Mouse (Mus musculus) kidney, embryonic 15.5 days (tissue): Measurements from ENCODE around the gene Ppp6r3. TPM values are rescaled to one million over a fixed set of nuclear protein-coding genes. Genes with fewer than 3 reads are reported as not detected.
"Not testable (repeated sequence)": the region's sequence is repeated elsewhere in the genome, so short reads cannot be mapped to it uniquely, and the experiment has no call there.

Source experiments
- ATAC-seq: fragments of 200-750 bp; cut with Nextera tagmentation; replicated peaks from 2 replicates; pipeline ENCODE4 v1.8.0; 2017; ENCODE audit warnings: moderate TSS enrichment; ENCODE audit not compliant: low FRiP score
- H3K27ac ChIP-seq: fragments of 300-500 bp; sonication (generic); 2 replicates; pipeline ENCODE4 v1.5.1; 2015; ENCODE audit warnings: mild to moderate bottlenecking, inconsistent platforms
- H3K27me3 ChIP-seq: fragments of 300-500 bp; sonication (generic); 2 replicates; pipeline ENCODE4 v1.6.1; 2015; ENCODE audit warnings: inconsistent platforms
- H3K36me3 ChIP-seq: fragments of 300-500 bp; sonication (generic); 2 replicates; pipeline ENCODE4 v1.6.1; 2015; ENCODE audit warnings: inconsistent platforms
- H3K4me1 ChIP-seq: fragments of 300-500 bp; sonication (generic); 2 replicates; pipeline ENCODE4 v1.6.1; 2015; ENCODE audit warnings: inconsistent platforms
- H3K4me2 ChIP-seq: fragments of 300-500 bp; sonication (generic); 2 replicates; pipeline ENCODE4 v1.6.1; 2015; ENCODE audit warnings: moderate library complexity, mild to moderate bottlenecking, inconsistent platforms
- H3K4me3 ChIP-seq: fragments of 300-500 bp; sonication (generic); replicated peaks from 2 replicates; pipeline ENCODE4 v1.5.1; 2015; ENCODE audit warnings: mild to moderate bottlenecking, inconsistent platforms
- H3K9ac ChIP-seq: fragments of 300-500 bp; sonication (generic); 2 replicates; pipeline ENCODE4 v1.6.1; 2015; ENCODE audit warnings: mild to moderate bottlenecking, inconsistent platforms
- H3K9me3 ChIP-seq: fragments of 300-500 bp; sonication (generic); replicated peaks from 2 replicates; pipeline ENCODE4 v1.6.1; 2016; ENCODE audit warnings: inconsistent platforms
- WGBS: fragments of 180-500 bp; shearing (Covaris S2); methylation state at CpG from one replicate; pipeline ENCODE4 v1.1.7; 2015; ENCODE audit warnings: mixed read lengths; 5-methylcytosine and 5-hydroxymethylcytosine counted together
- polyA plus RNA-seq: library from polyadenylated mRNA; unstranded; fragments of >200 nt; fragmentation: Nextera tagmentation; extraction: Ambion mirVana; gene quantifications from 2 replicates; pipeline ENCODE4 v1.2.1, GENCODE M21; 2015

Ppp6r3 gene
- polyA plus RNA-seq, 1 experiment from 2014 or later: 66.9 TPM

GRCm38 (mm10) chr19:3593379-3594055, 18.0 kb upstream of the Ppp6r3 start:
- peaks cover 100% of the 10 kb centered on the region for H3K36me3 ChIP-seq

GRCm38 (mm10) chr19:3589968-3590367, 14.4 kb upstream of the Ppp6r3 start:
- Histone ChIP-seq H3K4me2 (no peak overlapping the region), H3K4me3 (no peak overlapping the region), H3K9ac (no peak overlapping the region), H3K36me3 (peaks cover 93% of the 10 kb centered on the region), H3K27ac (no peak overlapping the region), H3K4me1 (no peaks in the 10 kb centered on the region), H3K9me3 (no peaks in the 10 kb centered on the region), H3K27me3 (no peaks in the 10 kb centered on the region)
- 90% methylated on average over 4 of the region's 4 CpGs for WGBS
- no peak for ATAC-seq

More at GRCm38 (mm10) chr19:3593379-3594055, 18.0 kb upstream of the Ppp6r3 start:
- WGBS: 83% methylated on average over 7 of the region's 7 CpGs
- H3K4me1 ChIP-seq: no peaks in the 10 kb centered on the region
- no peaks in the 10 kb centered on the region for H3K9me3 ChIP-seq
- no peaks in the 10 kb centered on the region for H3K27me3 ChIP-seq
- H3K9ac ChIP-seq: no peak overlapping the region
- H3K27ac ChIP-seq: no peak overlapping the region
- no peak overlapping the region for H3K4me2 ChIP-seq
- no peak overlapping the region for H3K4me3 ChIP-seq
- no peak for ATAC-seq

GRCm38 (mm10) chr19:3589547-3589946, 14.0 kb upstream of the Ppp6r3 start:
- ATAC-seq: no peak
- no peaks in the 10 kb centered on the region for H3K9me3 ChIP-seq
- no peaks in the 10 kb centered on the region for H3K4me1 ChIP-seq
- H3K4me3 ChIP-seq: no peak overlapping the region
- H3K36me3 ChIP-seq: peaks cover 93% of the 10 kb centered on the region
- no peak overlapping the region for H3K4me2 ChIP-seq
- 84% methylated on average over 5 of the region's 5 CpGs for WGBS
- H3K9ac ChIP-seq: no peak overlapping the region
- H3K27me3 ChIP-seq: no peaks in the 10 kb centered on the region
- no peak overlapping the region for H3K27ac ChIP-seq

- WGBS: 95% methylated on average over 5 of the region's 5 CpGs
- H3K4me3 ChIP-seq, H3K27ac ChIP-seq, H3K27me3 ChIP-seq, H3K9ac ChIP-seq, H3K4me1 ChIP-seq, ATAC-seq, H3K9me3 ChIP-seq, H3K4me2 ChIP-seq: not testable (repeated sequence)
- H3K36me3 ChIP-seq: peaks cover 93% of the 10 kb centered on the region
Observed at GRCm38 (mm10) chr19:3587729-3588128, 12.2 kb upstream of the Ppp6r3 start.

- ATAC-seq: no peak
Observed at GRCm38 (mm10) chr19:3586540-3586939, 11.0 kb upstream of the Ppp6r3 start.

GRCm38 (mm10) chr19:3586026-3586425, 10.5 kb upstream of the Ppp6r3 start:
- Histone ChIP-seq H3K9ac (no peak overlapping the region), H3K27ac (no peak overlapping the region), H3K4me2 (no peak overlapping the region), H3K4me3 (no peak overlapping the region), H3K9me3 (no peaks in the 10 kb centered on the region), H3K4me1 (no peaks in the 10 kb centered on the region), H3K27me3 (no peaks in the 10 kb centered on the region), H3K36me3 (peaks cover 77% of the 10 kb centered on the region)
- 96% methylated on average over 9 of the region's 9 CpGs for WGBS
- ATAC-seq: no peak

More at GRCm38 (mm10) chr19:3586540-3586939, 11.0 kb upstream of the Ppp6r3 start:
- Histone ChIP-seq H3K36me3 (peaks cover 82% of the 10 kb centered on the region), H3K27ac (no peak overlapping the region), H3K27me3 (no peaks in the 10 kb centered on the region), H3K4me3 (no peak overlapping the region), H3K4me1 (no peaks in the 10 kb centered on the region), H3K4me2 (no peak overlapping the region), H3K9ac (no peak overlapping the region), H3K9me3 (no peaks in the 10 kb centered on the region)
- WGBS: 46% methylated on average over 1 of the region's 1 CpGs

GRCm38 (mm10) chr19:3581326-3581725, 5.8 kb upstream of the Ppp6r3 start:
- peaks cover 35% of the 10 kb centered on the region for H3K36me3 ChIP-seq
- no peaks in the 10 kb centered on the region for H3K27me3 ChIP-seq
- peaks cover 9% of the 10 kb centered on the region; the same call in 1 of the 2 replicates for H3K4me1 ChIP-seq
- H3K27ac ChIP-seq: no peak overlapping the region
- no peaks in the 10 kb centered on the region for H3K9me3 ChIP-seq
- H3K4me2 ChIP-seq: no peak overlapping the region
- H3K4me3 ChIP-seq: no peak overlapping the region
- no peak for ATAC-seq
- H3K9ac ChIP-seq: no peak overlapping the region
- 34% methylated on average over 7 of the region's 7 CpGs for WGBS

GRCm38 (mm10) chr19:3577911-3578290, 2.4 kb upstream of the Ppp6r3 start:
- Histone ChIP-seq H3K4me1 (peaks cover 27% of the 10 kb centered on the region), H3K27ac (no peak overlapping the region), H3K36me3 (peaks cover 3% of the 10 kb centered on the region; the same call in 1 of the 2 replicates)

GRCm38 (mm10) chr19:3577265-3577910, 1.8 kb upstream of the Ppp6r3 start:
- H3K9ac ChIP-seq: no peak overlapping the region

More at GRCm38 (mm10) chr19:3577911-3578290, 2.4 kb upstream of the Ppp6r3 start:
- Histone ChIP-seq H3K9me3 (no peaks in the 10 kb centered on the region), H3K27me3 (no peaks in the 10 kb centered on the region), H3K4me2 (no peak overlapping the region), H3K4me3 (no peak overlapping the region), H3K9ac (no peak overlapping the region)
- no peak for ATAC-seq

GRCm38 (mm10) chr19:3576451-3577264, 1.1 kb upstream of the Ppp6r3 start:
- WGBS: 69% methylated on average over 5 of the region's 5 CpGs
- peak overlapping the region; percentile 78 for H3K4me2 ChIP-seq
- peak overlapping the region; percentile 98 for H3K27ac ChIP-seq
- no peak for ATAC-seq
- peak overlapping the region; percentile 92 for H3K4me3 ChIP-seq
- no peaks in the 10 kb centered on the region for H3K27me3 ChIP-seq
- peaks cover 30% of the 10 kb centered on the region for H3K4me1 ChIP-seq
- H3K36me3 ChIP-seq: no peaks in the 10 kb centered on the region
- H3K9ac ChIP-seq: no peak overlapping the region
- no peaks in the 10 kb centered on the region for H3K9me3 ChIP-seq

More at GRCm38 (mm10) chr19:3577265-3577910, 1.8 kb upstream of the Ppp6r3 start:
- ATAC-seq: no peak
- no peaks in the 10 kb centered on the region for H3K36me3 ChIP-seq
- no peaks in the 10 kb centered on the region for H3K9me3 ChIP-seq
- H3K4me2 ChIP-seq: no peak overlapping the region
- H3K4me3 ChIP-seq: no peak overlapping the region
- WGBS: 70% methylated on average over 4 of the region's 4 CpGs
- H3K4me1 ChIP-seq: peaks cover 29% of the 10 kb centered on the region
- no peak overlapping the region for H3K27ac ChIP-seq
- H3K27me3 ChIP-seq: no peaks in the 10 kb centered on the region

- Histone ChIP-seq H3K4me3 (peak overlapping the region; percentile 92), H3K27me3 (no peaks in the 10 kb centered on the region), H3K9ac (peak overlapping the region; percentile 92), H3K4me1 (peaks cover 30% of the 10 kb centered on the region), H3K36me3 (no peaks in the 10 kb centered on the region), H3K9me3 (no peaks in the 10 kb centered on the region), H3K27ac (peak overlapping the region; percentile 98), H3K4me2 (peak overlapping the region; percentile 78)
- ATAC-seq: peak; percentile 61
- 0% methylated on average over 46 of the region's 50 CpGs for WGBS
Observed at GRCm38 (mm10) chr19:3575276-3575631, 295 bp downstream of the Ppp6r3 start.

GRCm38 (mm10) chr19:3574593-3575094, 905 bp downstream of the Ppp6r3 start:
- no peak for ATAC-seq
- H3K4me3 ChIP-seq: peak overlapping the region; percentile 92
- H3K27me3 ChIP-seq: no peaks in the 10 kb centered on the region
- H3K27ac ChIP-seq: peak overlapping the region; percentile 98
- H3K9ac ChIP-seq: peak overlapping the region; percentile 92
- WGBS: under 1% methylated on average over 9 of the region's 9 CpGs
- H3K4me2 ChIP-seq: peak overlapping the region; percentile 78
- peaks cover 30% of the 10 kb centered on the region for H3K4me1 ChIP-seq
- no peaks in the 10 kb centered on the region for H3K36me3 ChIP-seq
- no peaks in the 10 kb centered on the region for H3K9me3 ChIP-seq
